Mouse (Mus musculus): ENCODE measurements at regions not wholly inside any gene's neighbourhood (a gene's known extent, or its start where the extent isn't known, plus 50 kb on each side); places are given as distances from the start of the nearest gene placed in this dataset.

DNA sequence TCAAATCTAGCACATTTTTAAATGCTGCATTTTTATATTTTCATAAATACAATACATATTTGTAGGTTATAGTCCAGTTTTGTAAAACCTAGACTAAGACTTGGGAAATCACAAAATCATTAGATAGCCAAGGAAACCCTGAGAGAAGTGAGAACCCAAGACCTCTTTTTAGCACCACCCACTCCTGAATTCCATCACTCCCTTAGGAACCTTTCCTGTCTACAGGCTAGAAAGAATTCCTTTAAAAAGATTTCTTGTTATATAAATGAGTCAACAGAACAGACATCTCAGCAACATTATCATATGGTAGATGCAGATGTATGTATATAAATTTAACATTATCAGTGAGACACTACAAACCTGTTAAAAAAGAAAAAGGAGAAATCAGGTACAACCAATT, 86.6 kb upstream of the Ccdc85a start:
- intact Hi-C loops (cut with DNase I): no loop called here
- peak in 1 of 2 experiments; percentile 79 for DNase-seq (ENCODE audit: low spot score in 2 of 2)

DNA sequence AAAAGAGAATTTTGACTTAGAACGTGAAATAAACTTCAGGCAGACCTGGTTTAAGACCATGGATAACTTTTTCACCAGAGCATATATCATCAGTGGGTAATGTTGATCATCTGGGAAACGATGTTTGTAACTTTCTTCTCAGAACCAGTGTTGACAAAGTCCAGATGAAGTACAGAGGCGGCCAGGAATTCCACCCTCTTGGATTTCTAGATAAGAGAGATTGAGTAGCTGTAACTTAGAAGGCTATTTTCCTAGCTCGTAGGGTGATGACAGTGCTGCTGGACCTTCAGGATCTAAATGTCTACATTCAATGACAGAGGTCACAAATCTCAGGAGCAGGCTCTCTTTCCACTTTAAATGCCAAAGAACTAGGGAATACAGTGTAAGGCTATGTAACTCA, 85.2 kb upstream of the Ccdc85a start:
- DNase-seq (ENCODE audit: low spot score in 2 of 2): no peak
- intact Hi-C loops (cut with DNase I): no loop called here

DNA sequence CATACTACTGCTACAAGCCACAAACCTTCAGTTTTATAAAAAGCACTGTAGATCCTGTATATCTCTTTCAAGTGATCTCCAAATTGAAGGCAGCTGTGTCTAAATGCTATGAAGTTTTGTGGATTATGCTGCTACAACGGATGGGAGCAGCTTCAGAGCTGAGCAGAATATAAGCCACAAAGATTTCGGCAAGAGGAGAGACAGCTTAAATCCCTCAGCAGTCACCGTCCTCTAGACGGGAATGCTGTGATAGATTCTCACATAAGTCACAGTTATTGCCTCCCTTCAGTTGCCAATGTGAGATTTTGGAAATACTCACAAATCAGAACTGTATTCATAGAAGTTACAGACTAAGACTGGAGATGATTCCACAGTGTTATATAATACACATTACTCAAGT, 76.3 kb upstream of the Ccdc85a start:
- intact Hi-C loops (cut with DNase I): no loop called here
- peak in 1 of 2 experiments; percentile 50 for DNase-seq (ENCODE audit: low spot score in 2 of 2)

DNA sequence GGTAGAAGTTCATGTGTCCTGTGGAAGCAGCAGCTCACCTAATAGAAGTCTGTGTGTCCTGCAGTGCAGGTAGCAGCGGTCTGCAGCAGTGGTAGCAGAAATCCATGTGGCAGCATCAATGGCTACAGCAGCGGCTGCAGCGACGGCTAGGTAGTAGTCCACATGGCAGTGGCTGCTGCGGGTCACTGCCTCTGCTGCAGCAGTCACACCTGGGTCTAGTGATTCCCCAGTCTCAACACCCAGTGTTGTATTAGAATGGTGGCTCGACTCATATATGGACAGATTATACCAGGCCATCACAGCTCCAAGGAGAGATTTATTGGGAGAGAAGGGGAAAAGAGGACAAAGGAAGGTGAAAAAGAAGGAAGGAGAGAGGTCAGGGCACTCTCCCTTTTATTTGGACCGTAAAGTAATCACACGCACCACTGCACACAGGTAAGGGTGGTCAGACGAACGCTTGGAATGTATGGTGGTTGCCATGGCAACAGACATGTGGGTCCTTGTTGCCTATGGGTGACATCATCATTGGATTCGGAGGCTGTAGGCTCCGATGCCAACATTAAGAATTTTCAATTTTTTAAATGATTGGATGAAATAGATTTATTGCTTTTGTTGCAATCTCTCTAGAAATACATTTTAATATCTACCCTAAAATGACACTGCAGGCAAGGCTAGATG, 71.2 kb upstream of the Ccdc85a start:
- no peak for DNase-seq (ENCODE audit: low spot score in 2 of 2)
- intact Hi-C loops (cut with DNase I): no loop called here

DNA sequence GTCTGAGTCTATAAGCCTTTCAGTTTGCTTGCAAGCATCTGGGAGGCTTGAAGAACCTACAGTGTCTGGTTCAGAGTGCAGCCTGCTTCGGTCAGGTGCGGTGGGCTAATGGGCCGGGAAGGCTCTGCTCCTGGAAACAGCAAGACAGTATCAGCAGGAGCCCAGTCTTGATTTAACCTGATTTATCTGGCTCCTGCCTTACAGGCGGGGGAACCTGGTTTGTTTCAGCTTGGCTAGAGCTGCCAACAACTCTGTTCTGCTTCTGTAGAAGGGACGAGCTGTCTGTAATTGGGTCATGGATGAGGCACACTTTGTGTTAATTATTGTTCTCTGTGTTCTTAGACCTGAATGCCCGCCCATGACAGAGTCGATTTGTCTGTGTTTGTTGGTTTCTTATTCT, 65.3 kb upstream of the Ccdc85a start:
- no peak for DNase-seq (ENCODE audit: low spot score in 2 of 2)
- intact Hi-C loops (cut with DNase I): no loop called here

DNA sequence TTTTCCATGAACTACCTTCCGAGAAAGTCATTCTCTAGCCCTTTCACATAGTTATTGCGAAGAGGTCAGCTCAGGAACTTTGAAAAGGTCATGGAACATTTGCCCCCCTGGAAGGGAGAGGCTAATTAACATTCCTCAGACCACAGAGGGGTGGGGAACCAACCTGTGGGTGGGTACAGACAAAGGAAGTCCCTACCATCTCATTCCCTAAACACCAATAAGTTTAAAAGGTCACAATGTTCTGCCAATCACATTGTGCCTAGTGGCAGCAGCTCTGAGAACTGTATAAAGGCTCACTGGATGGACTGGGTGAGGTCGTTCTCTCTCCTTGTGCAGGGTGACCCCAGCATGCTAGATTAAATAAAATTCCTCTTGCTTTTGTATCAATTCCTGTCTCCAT, 64.8 kb upstream of the Ccdc85a start:
- intact Hi-C loops (cut with DNase I): no loop called here
- DNase-seq (ENCODE audit: low spot score in 2 of 2): no peak

DNA sequence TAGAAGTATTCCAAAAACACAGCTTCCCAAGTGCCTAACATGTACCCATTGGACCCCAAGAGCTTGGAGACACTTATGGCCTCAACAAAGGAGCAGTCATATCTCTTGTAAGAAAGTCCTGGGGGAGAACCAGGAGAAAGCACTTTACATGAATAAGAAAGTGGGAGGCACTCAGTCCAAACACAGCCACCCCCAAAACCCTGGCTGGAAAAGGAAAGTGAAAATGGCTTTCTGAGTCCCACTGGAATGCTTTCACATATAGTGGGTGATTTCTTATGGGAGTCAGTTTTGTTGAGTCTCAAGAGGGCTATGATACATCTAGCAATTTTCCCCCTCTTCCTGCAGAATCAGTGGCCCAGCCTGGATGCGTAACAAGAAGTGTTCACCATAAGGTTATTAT, 55.0 kb upstream of the Ccdc85a start:
- intact Hi-C loops (cut with DNase I): no loop called here
- DNase-seq (ENCODE audit: low spot score in 2 of 2): peak in 1 of 2 experiments; percentile 52

DNA sequence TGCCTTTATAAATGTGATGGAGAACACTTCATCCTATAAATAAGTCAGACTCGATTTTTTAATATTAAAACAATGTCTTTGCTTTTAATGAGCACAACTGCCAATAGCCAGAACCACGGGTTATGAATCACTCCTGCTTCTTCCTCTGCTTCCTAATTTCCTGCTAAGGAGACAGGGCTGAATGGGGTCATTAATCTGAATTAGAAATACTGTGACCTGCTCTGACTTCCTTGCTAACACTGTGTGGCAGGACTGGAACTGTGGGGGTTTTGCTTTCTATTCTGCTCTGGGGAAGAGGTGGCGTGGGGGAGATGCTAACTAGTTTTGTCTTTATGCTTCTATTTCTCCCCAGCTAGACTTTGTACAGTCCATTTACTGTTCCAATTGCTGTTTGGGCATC, 52.6 kb upstream of the Ccdc85a start:
- intact Hi-C loops (cut with DNase I): no loop called here
- no peak for DNase-seq (ENCODE audit: low spot score in 2 of 2)

Small RNAs in the stretch of these regions (microRNA-seq; reads per million reads assigned to microRNA genes)
- 1.3 to 1.5 reads per million in 2 experiments for gene Mir216a
- gene Mir216b: 0 reads per million in 2 experiments
- gene Mir216c: 0 reads per million in 2 experiments
- gene Mir217: 4.7 to 8.9 reads per million in 2 experiments

Data from left cerebral cortex, postnatal 25 days (tissue).